Mouse (Mus musculus): ENCODE data around the gene Chad.

Gene Chad

GRCm38 (mm10) chr11:94567326-94567725 is 2.5 kb downstream of the Chad start:
- no peak for DNase-seq

GRCm38 (mm10) chr11:94570612-94571011 is 5.8 kb downstream of the Chad start:
- peak; percentile 62 to 77 for DNase-seq

- no peak for DNase-seq
These were observed 7.0 kb downstream of the Chad start for GRCm38 (mm10) chr11:94571850-94572249.

DNA sequence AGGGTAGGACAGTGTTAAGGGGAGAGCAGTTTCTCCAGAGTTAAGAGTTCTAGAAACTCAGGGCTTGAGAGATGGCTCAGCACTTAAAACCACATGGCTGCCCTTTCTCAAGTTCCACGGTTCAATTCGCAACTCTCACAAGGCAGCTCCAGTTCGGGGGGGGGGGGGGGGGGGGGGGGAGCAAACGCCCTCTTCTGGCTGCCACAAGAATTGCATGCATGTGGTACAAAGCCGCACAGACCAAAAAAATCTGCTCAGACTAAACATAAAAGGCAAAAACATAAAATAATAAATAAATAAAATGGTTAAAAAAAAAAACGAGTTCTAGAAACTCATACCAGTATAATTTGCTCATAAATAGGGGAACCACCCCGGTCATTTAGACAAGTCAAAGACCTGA is 9.7 kb downstream of the Chad start:
- no peak for DNase-seq

GRCm38 (mm10) chr11:94575036-94575435 is 10.2 kb downstream of the Chad start:
- no peak for DNase-seq

- peak in 1 of 2 experiments; percentile 24 for DNase-seq
These were observed 11.5 kb downstream of the Chad start for GRCm38 (mm10) chr11:94576361-94576760.

- no peak for DNase-seq
These were observed 15.4 kb downstream of the Chad start for GRCm38 (mm10) chr11:94580111-94580740.

GRCm38 (mm10) chr11:94585091-94585490 is 20.2 kb downstream of the Chad start:
- no peak for DNase-seq

DNA sequence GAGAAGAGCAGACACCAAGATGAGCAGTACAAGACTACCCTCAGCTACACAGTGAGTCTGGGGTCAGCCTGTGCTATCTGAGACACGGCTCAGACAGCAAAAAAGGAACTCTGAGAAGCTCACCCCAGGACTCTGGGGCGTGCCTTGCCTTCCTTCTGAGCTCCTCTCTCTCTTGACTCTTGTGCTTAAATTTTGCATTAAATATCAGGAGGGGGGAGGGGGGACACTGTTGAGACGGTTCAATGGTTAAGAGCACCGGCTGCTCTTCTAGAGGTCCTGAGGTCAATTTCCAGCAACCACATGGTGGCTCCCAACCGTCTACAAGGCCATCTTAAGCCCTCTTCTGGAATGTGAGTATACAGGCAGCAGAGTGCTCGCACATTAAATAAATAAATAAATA is 22.7 kb downstream of the Chad start:
- DNase-seq = no peak

DNA sequence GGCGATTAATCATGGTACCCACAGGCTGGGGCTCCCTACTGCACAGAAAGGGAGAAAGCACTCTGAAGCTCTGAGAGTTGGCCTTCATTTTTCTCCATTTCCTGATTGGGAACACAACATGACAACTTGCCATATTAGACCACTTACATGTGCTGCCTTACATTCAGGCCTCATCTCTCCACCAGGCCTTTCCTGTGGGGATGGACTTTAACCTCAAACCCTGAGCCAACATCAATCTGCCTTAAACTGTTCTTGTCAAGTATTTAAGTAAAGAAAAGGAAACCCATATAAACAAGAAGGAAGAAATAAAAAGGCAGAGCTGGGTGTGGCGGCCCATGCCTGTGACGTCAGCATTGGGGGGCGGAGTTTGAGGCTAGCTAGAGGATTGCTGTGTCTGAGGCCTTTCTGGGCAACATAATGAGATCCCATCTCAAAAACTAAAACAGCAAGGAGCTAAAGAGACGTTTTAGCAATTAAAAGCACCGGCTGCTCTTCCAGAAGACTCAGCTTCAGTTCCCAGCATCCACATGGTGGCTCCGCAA is 31.5 kb downstream of the Chad start:
- peak; percentile 68 to 74 for DNase-seq

DNA sequence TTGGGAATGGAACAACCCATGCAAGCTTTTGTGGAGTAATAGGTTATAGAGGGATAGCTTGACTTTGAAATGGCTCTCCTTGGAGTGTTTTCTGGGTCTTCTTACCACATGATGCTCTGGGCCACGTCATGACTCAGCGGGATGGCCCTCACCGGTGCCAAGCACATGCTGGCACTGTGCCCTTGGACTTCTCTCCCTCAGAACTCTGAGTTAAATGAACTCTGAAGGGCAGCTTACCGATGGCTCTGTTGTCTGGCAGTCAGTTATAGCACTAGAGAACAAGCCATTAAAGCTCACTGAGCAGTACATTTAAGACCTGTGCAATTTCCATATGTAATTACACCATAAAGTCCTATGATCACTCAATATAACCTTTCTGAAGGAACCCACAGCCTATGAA is 32.5 kb downstream of the Chad start:
- DNase-seq = peak; percentile 41 to 66

- DNase-seq = peak in 1 of 2 experiments; percentile 37
These were observed 33.7 kb downstream of the Chad start for GRCm38 (mm10) chr11:94598437-94599120.

- no peak for DNase-seq
These were observed 35.6 kb downstream of the Chad start for GRCm38 (mm10) chr11:94600447-94600846.

- peak; percentile 92 to 95 for DNase-seq
These were observed 36.8 kb downstream of the Chad start, which contains the start of gene Acsf2 for GRCm38 (mm10) chr11:94601321-94602281. Acsf2 (minus strand) TSS chr11:94601871.

- DNase-seq = no peak
These were observed 37.6 kb downstream of the Chad start for GRCm38 (mm10) chr11:94602356-94602955.

- peak; percentile 31 to 50 for DNase-seq
These were observed 46.2 kb downstream of the Chad start for GRCm38 (mm10) chr11:94610744-94611740.

DNA sequence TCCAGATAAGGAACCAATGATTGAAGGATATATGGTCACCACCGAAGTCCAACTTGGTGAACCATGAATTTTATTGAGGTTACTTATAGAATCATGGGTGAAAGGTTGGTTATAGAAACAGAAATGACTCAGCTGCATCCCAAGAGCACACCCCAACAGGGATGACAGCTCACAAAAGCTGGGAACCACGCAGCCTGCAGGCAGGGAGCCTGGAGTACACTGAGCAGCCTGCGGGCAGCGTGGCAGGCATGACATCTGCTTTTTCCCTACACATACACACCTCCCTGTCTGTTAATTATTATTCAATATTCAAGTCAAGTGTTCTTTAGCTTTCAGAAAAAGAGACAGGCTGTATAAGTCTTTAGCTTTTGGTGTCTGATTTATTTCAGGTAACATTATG is 49.8 kb downstream of the Chad start:
- no peak for DNase-seq

DNA sequence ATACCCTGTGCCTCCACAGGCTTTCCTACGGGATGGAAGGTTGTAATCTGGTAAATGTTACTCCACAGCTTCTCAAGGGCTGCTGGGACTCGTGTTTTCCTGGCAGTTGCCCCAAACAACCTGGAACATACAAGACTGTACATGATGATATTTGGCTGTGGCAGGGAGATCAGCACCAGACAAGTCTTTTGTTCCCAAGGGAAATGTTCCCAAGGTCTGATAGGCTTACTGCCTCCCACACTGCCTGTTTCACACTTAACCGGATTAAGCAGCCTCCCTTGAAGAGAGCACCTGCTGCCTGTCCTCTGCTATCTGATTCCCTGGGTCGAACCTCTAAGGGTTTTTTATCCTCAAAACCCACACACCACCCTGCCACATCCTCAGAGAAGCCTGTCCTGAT is 50.6 kb downstream of the Chad start:
- DNase-seq = no peak

- no peak for DNase-seq
These were observed 52.8 kb downstream of the Chad start for GRCm38 (mm10) chr11:94617646-94618045.

Data from kidney, postnatal 4 days (tissue).